Mouse (Mus musculus) forebrain, embryonic 10.5 days (tissue): ENCODE measurements around the gene Nog. TPM values are rescaled to one million over a fixed set of nuclear protein-coding genes. Genes with fewer than 3 reads are reported as not detected.
A peak's percentile ranks its signal among the peaks of the same experiment; 100 is the strongest.

Experiments
- DNase-seq: peaks from one replicate; pipeline ENCODE4 v3.0.0-alpha.2; 2017; ENCODE audit warnings: low spot score; ENCODE audit errors: extremely low spot score
- H3K27ac ChIP-seq: fragments of 300-500 bp; sonication (generic); 2 replicates; pipeline ENCODE4 v1.5.1; 2016; ENCODE audit warnings: mild to moderate bottlenecking
- H3K27me3 ChIP-seq: fragments of 300-500 bp; sonication (generic); 2 replicates; pipeline ENCODE4 v1.6.1; 2016; ENCODE audit warnings: mild to moderate bottlenecking; ENCODE audit not compliant: poor library complexity, severe bottlenecking
- H3K36me3 ChIP-seq: fragments of 300-500 bp; sonication (generic); replicated peaks from 2 replicates; pipeline ENCODE4 v1.6.1; 2016; ENCODE audit warnings: mild to moderate bottlenecking, moderate library complexity
- H3K4me1 ChIP-seq: fragments of 300-500 bp; sonication (generic); 2 replicates; pipeline ENCODE4 v1.6.1; 2016
- H3K4me3 ChIP-seq: fragments of 300-500 bp; sonication (generic); 2 replicates; pipeline ENCODE4 v1.5.1; 2016; ENCODE audit warnings: mild to moderate bottlenecking, moderate library complexity
- H3K9me3 ChIP-seq: fragments of 300-500 bp; sonication (generic); 2 replicates; pipeline ENCODE4 v1.6.1; 2016; ENCODE audit warnings: mild to moderate bottlenecking, moderate library complexity
- WGBS: fragments of 180-500 bp; shearing (Covaris S2); methylation state at CpG from one replicate; pipeline ENCODE4 v1.1.7; 2016; 5-methylcytosine and 5-hydroxymethylcytosine counted together
- polyA plus RNA-seq: library from polyadenylated mRNA; unstranded; fragments of >200 nt; fragmentation: Nextera tagmentation; extraction: Ambion mirVana; gene quantifications from 2 replicates; pipeline ENCODE4 v1.2.1, GENCODE M21; 2016

The Nog gene
- polyA plus RNA-seq, 1 experiment from 2014 or later, result 3.5 TPM

DNA sequence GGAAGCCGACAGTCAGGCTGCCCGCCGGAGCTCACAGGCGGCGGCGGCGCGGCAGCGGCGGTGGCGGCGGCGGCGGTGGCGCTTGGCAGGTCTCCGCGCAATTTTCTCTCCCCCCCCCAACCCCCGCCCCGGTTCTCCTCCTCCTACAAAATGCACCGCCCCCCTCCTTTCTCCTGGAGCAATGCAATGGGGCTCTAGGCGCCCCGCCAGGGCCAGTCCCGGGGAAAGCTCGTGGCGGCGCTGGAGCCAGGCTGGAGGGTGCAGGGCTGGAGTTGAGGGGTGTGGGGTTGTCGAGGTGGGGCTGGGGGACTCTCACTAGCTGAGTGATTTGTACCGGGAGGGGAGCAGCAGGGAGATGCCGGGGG, 666 bp upstream of the Nog start:
- Histone ChIP-seq H3K27ac (peak overlapping the region; percentile 95), H3K9me3 (peaks cover 8% of the 10 kb centered on the region), H3K36me3 (no peaks in the 10 kb centered on the region), H3K4me1 (peaks cover 53% of the 10 kb centered on the region), H3K4me3 (peak overlapping the region; percentile 84), H3K27me3 (peaks cover 44% of the 10 kb centered on the region)
- DNase-seq, result no peak
- 0% methylated on average over 17 of the region's 29 CpGs for WGBS

- Histone ChIP-seq H3K4me1 (peaks cover 57% of the 10 kb centered on the region), H3K4me3 (peak overlapping the region; percentile 84), H3K27me3 (peaks cover 50% of the 10 kb centered on the region), H3K9me3 (peaks cover 4% of the 10 kb centered on the region), H3K27ac (peak overlapping the region; percentile 95), H3K36me3 (no peaks in the 10 kb centered on the region)
- WGBS, result under 1% methylated on average over 53 of the region's 53 CpGs
- DNase-seq, result peak; percentile 77
These were observed 639 bp downstream of the Nog start for GRCm38 (mm10) chr11:89301331-89302055.

DNA sequence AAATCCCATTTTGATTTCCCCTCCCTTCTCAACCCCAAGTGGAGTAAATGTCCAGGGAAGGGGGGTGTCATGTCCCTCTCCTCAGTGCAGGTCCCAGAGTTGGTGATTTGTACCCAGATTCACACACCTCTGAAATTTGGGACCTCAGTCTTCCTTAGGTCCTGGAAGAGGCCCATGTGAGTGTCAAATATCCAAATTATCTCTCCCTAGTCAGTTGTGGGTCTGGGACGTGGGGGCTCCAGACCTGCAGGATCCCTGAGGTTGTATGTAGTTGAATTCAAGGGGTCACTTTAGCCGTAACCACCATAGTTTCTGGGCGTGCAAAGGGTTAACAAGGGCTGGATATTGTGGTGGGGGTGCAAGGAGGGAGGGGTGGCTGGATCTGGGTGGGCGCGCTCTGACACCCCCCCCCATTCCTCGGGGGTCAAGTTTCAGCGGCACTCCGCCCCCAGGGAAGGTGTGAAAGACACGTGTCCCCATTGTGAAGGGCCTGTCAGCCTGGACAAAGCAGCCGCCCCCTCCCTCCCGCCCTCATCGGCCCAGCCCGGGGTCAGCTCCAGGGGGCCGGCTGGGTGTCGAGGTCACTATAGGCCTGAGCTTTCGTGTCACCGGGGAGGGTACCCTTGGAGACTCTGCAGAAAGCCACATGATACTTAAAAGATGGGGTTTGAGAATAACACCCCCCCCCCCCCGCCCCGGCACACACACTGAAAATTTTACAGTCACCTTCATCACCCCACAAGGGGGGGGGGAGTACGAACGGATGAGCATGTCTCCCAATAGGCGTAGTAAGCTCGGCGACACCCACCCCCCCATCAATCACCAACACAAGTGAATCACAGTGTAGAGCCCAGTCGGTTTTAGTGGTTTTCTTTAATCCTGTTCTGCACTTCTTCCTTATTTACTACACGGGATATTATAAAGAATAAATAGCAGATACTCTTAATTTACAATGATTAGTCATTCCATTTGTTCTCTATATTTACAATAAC, 2.1 kb downstream of the Nog start:
- peaks cover 57% of the 10 kb centered on the region for H3K4me1 ChIP-seq
- H3K9me3 ChIP-seq, result no peaks in the 10 kb centered on the region
- H3K4me3 ChIP-seq, result peak overlapping the region; percentile 84
- 2% methylated on average over 26 of the region's 26 CpGs for WGBS
- peaks cover 63% of the 10 kb centered on the region for H3K27me3 ChIP-seq
- H3K36me3 ChIP-seq, result no peaks in the 10 kb centered on the region
- peak overlapping the region; percentile 95 for H3K27ac ChIP-seq
- peak; percentile 54 for DNase-seq

GRCm38 (mm10) chr11:89299116-89299783, 2.9 kb downstream of the Nog start:
- Histone ChIP-seq H3K9me3 (no peaks in the 10 kb centered on the region), H3K36me3 (no peaks in the 10 kb centered on the region), H3K27me3 (peaks cover 64% of the 10 kb centered on the region), H3K4me3 (peak overlapping the region; percentile 84), H3K27ac (peak overlapping the region; percentile 95), H3K4me1 (peaks cover 57% of the 10 kb centered on the region)
- DNase-seq, result peak; percentile 91
- 1% methylated on average over 31 of the region's 36 CpGs for WGBS

- H3K27me3 ChIP-seq, result peaks cover 64% of the 10 kb centered on the region
These were observed 3.7 kb downstream of the Nog start for GRCm38 (mm10) chr11:89298285-89299010.

GRCm38 (mm10) chr11:89297521-89297920, 4.6 kb downstream of the Nog start:
- DNase-seq, result peak; percentile 20
- Histone ChIP-seq H3K27ac (peak overlapping the region; percentile 95), H3K9me3 (no peaks in the 10 kb centered on the region), H3K36me3 (no peaks in the 10 kb centered on the region), H3K4me1 (peaks cover 47% of the 10 kb centered on the region), H3K27me3 (peaks cover 60% of the 10 kb centered on the region), H3K4me3 (peak overlapping the region; percentile 84)
- 33% methylated on average over 5 of the region's 5 CpGs for WGBS

More at GRCm38 (mm10) chr11:89298285-89299010, 3.7 kb downstream of the Nog start:
- Histone ChIP-seq H3K36me3 (no peaks in the 10 kb centered on the region), H3K4me3 (peak overlapping the region; percentile 84), H3K9me3 (no peaks in the 10 kb centered on the region), H3K27ac (peak overlapping the region; percentile 95), H3K4me1 (peaks cover 54% of the 10 kb centered on the region)
- DNase-seq, result peak; percentile 88
- under 1% methylated on average over 48 of the region's 51 CpGs for WGBS

DNA sequence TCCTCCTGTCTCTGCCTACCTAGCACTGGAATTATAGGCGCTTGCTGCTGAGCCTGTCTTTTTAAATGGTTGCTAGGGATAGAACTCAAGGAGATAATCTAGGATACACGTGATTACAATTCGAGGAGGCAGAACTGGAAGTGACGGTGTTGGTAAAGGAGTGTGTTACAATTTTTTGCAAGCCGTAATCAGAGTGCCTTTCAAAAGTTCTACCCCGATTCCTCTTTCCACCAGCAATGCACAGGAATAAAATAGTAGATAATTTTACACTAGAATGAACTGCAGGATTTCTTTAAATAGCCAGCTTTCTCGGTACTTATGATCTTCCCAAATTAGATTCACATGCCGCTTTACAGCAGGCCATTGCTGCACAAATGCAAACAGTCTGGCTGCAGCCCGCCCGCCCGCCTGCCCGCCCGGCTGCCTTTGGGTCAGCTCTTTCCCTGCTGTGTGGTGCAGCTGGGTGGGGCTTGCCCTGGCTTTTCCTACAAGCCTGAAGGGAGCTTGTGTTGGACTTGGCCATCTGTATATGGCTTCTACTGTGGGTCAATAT, 32.2 kb downstream of the Nog start:
- H3K4me1 ChIP-seq, result no peaks in the 10 kb centered on the region
- H3K27ac ChIP-seq, result no peak overlapping the region
- no peaks in the 10 kb centered on the region for H3K27me3 ChIP-seq
- no peak overlapping the region for H3K4me3 ChIP-seq
- H3K36me3 ChIP-seq, result no peaks in the 10 kb centered on the region
- no peaks in the 10 kb centered on the region for H3K9me3 ChIP-seq
- 90% methylated on average over 13 of the region's 13 CpGs for WGBS
- no peak for DNase-seq

GRCm38 (mm10) chr11:89267520-89267919, 34.6 kb downstream of the Nog start:
- no peaks in the 10 kb centered on the region; the same call in 1 of the 2 replicates for H3K27me3 ChIP-seq
- 96% methylated on average over 3 of the region's 3 CpGs for WGBS
- H3K4me1 ChIP-seq, result peaks cover 13% of the 10 kb centered on the region
- H3K36me3 ChIP-seq, result no peaks in the 10 kb centered on the region
- H3K27ac ChIP-seq, result no peak overlapping the region
- no peak overlapping the region for H3K4me3 ChIP-seq
- no peak for DNase-seq
- no peaks in the 10 kb centered on the region for H3K9me3 ChIP-seq

GRCm38 (mm10) chr11:89265080-89265479, 37.1 kb downstream of the Nog start:
- peaks cover 18% of the 10 kb centered on the region for H3K4me1 ChIP-seq
- H3K27me3 ChIP-seq, result no peaks in the 10 kb centered on the region; the same call in 1 of the 2 replicates
- no peak overlapping the region for H3K27ac ChIP-seq
- H3K36me3 ChIP-seq, result no peaks in the 10 kb centered on the region
- DNase-seq, result no peak
- WGBS, result 77% methylated on average over 4 of the region's 4 CpGs
- H3K4me3 ChIP-seq, result no peak overlapping the region
- no peaks in the 10 kb centered on the region for H3K9me3 ChIP-seq

DNA sequence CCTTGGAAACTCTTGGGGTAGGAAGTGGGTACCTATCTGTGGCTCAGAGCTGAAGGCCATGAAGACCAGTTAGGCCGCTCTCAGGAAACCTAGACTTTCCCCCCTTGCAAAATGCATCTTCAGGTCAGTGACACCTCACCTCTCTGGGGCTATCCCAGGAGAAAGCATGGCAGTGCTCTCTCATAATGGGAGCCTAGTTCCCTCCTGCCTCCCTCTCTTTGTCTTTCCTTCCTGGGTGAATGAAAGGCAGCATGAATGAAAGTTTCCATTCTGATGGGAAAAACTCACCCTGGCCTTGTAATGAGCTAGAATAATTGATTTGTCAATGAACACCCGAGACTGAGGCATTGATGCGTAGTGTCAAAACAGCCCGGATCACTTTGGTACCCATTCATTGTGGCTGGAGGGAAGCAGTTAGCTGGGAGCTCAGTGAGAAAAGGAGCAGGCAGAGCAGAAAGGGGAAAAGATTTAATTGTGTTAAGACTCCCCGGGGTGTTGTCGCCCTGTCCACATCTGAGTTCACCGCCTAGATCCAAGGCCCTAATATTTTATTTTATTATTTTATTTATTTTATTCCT, 42.7 kb downstream of the Nog start:
- Histone ChIP-seq H3K27me3 (no peaks in the 10 kb centered on the region; the same call in 1 of the 2 replicates), H3K36me3 (no peaks in the 10 kb centered on the region), H3K9me3 (no peaks in the 10 kb centered on the region), H3K4me3 (no peak overlapping the region), H3K4me1 (peaks cover 41% of the 10 kb centered on the region), H3K27ac (peak overlapping the region; percentile 81)
- WGBS, result 24% methylated on average over 7 of the region's 7 CpGs
- DNase-seq, result peak; percentile 54

- Histone ChIP-seq H3K4me1 (peaks cover 36% of the 10 kb centered on the region), H3K27me3 (no peaks in the 10 kb centered on the region; the same call in 1 of the 2 replicates), H3K9me3 (no peaks in the 10 kb centered on the region), H3K36me3 (no peaks in the 10 kb centered on the region), H3K27ac (peak overlapping the region; percentile 81), H3K4me3 (no peak overlapping the region)
- DNase-seq, result no peak
- 56% methylated on average over 2 of the region's 2 CpGs for WGBS
These were observed 44.2 kb downstream of the Nog start for GRCm38 (mm10) chr11:89257893-89258292.
